Mouse (Mus musculus) G1E (cell line): ENCODE results near the gene Dhx37. TPM values are rescaled to one million over a fixed set of nuclear protein-coding genes. Genes with fewer than 3 reads are reported as not detected.

Experiments used
- ATAC-seq: 2 replicates; pipeline ENCODE4 v1.8.0; 2016; ENCODE audit warnings: mild to moderate bottlenecking; ENCODE audit not compliant: insufficient number of reproducible peaks, poor library complexity, low FRiP score, severe bottlenecking; ENCODE audit errors: extremely low read depth
- DNase-seq: peaks from one replicate; pipeline ENCODE4 v3.0.0; 2012; ENCODE audit warnings: low spot score
- H3K27me3 ChIP-seq: 2 replicates; pipeline ENCODE4 v1.6.1; 2012; ENCODE audit warnings: mild to moderate bottlenecking, low read length, inconsistent platforms; ENCODE audit not compliant: insufficient read depth
- H3K36me3 ChIP-seq: replicated peaks from 2 replicates; pipeline ENCODE3; 2012; ENCODE audit warnings: mild to moderate bottlenecking, inconsistent platforms
- H3K4me1 ChIP-seq: 2 replicates; pipeline ENCODE4 v1.6.1; 2012; ENCODE audit warnings: low read depth, low read length, inconsistent platforms, mixed read lengths; ENCODE audit not compliant: insufficient read depth
- H3K4me3 ChIP-seq: 2 replicates; pipeline ENCODE4 v1.5.1; 2012; ENCODE audit warnings: low read depth, mild to moderate bottlenecking, inconsistent platforms, low read length, moderate library complexity, mixed read lengths
- H3K9me3 ChIP-seq: replicated peaks from 2 replicates; pipeline ENCODE4 v1.6.1; 2012; ENCODE audit warnings: inconsistent platforms
- CTCF ChIP-seq: IDR thresholded peaks from 2 replicates; pipeline ENCODE4 v1.5.1; 2012; ENCODE audit warnings: low read depth, low read length, inconsistent platforms, mixed read lengths
- GATA1 ChIP-seq: IDR thresholded peaks from 2 replicates; pipeline ENCODE4 v1.6.1; 2012; ENCODE audit warnings: borderline replicate concordance, low read length, inconsistent platforms, mixed read lengths
- GATA2 ChIP-seq: IDR thresholded peaks from 2 replicates; pipeline ENCODE4 v1.6.1; 2012; ENCODE audit warnings: low read depth, low read length, inconsistent platforms, borderline replicate concordance
- POLR2AphosphoS5 ChIP-seq: IDR thresholded peaks from 2 replicates; pipeline ENCODE4 v1.6.1; 2012; ENCODE audit warnings: low read depth, low read length, inconsistent platforms; ENCODE audit not compliant: insufficient replicate concordance
- TAL1 ChIP-seq: conservative IDR thresholded peaks from 2 replicates; pipeline ENCODE4 v1.6.1; 2012; ENCODE audit warnings: low read depth, low read length, inconsistent platforms, mixed read lengths
- polyA plus RNA-seq: library from polyadenylated mRNA; stranded (reverse); fragments of >175 nt; gene quantifications from 2 replicates; pipeline ENCODE4 v1.2.3, GENCODE M21; 2012
- total RNA-seq, 2 experiments: library from RNA; stranded (forward) in 1 of 2; stranded (reverse) in 1 of 2; fragments of 200-1000 nt in 1 of 2; fragments of >200 nt in 1 of 2; fragmentation: Nextera tagmentation in 1 of 2; gene quantifications; 2 replicates each; pipeline ENCODE4 v1.2.3; 2014 to 2017

Gene Dhx37
- total and polyA plus RNA-seq, 3 experiments: 29.0 to 112 (median 32.2) TPM

GRCm38 (mm10) chr5:125368156-125368555 lies 65.8 kb downstream of the Dhx37 start:
- Histone ChIP-seq H3K4me1 (peaks cover 5% of the 10 kb centered on the region; the same call in 1 of the 2 replicates), H3K9me3 (no peaks in the 10 kb centered on the region), H3K4me3 (no peak overlapping the region), H3K36me3 (no peaks in the 10 kb centered on the region), H3K27me3 (no peaks in the 10 kb centered on the region; the same call in 1 of the 2 replicates)
- DNase-seq (no peak), ATAC-seq (no peak)
- TF ChIP-seq GATA1: no peak
- TF ChIP-seq POLR2AphosphoS5: no peak
- no peak for TF ChIP-seq CTCF

DNA sequence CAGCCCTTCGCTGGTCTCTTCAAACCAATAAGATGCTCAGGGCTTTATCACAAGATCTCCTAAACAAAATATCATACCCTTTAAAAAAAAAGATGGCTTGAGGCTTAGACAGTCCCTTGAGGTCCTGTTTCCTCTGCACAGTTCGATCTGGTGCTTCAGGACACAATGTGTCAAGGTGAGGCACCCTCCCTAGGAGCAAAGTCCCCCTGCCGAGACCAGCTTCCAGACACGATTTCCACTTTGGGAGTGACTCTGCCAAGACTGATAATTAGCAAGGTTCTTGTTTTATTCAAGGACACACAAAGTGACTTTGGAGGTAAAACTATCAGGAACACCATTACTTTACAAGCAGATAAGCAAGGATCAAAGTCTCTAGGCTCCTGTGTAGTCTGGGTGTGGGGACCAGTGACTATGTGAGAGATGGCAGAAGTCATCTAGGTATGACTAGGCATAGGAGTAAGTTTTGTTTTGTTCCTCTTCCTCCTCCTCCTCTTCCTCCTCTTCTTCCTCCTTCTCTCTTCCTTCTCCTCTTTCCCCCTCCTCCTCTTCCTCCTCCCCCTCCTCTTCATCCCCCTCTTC lies 69.0 kb downstream of the Dhx37 start:
- TF ChIP-seq TAL1 (no peak), GATA1 (no peak), CTCF (no peak), POLR2AphosphoS5 (no peak), GATA2 (no peak)
- H3K36me3 ChIP-seq: no peaks in the 10 kb centered on the region
- no peaks in the 10 kb centered on the region for H3K9me3 ChIP-seq
- DNase-seq (no peak), ATAC-seq (no peak)
- no peaks in the 10 kb centered on the region; the same call in 1 of the 2 replicates for H3K27me3 ChIP-seq
- H3K4me1 ChIP-seq: peaks cover 5% of the 10 kb centered on the region; the same call in 1 of the 2 replicates
- H3K4me3 ChIP-seq: no peak overlapping the region

- Histone ChIP-seq H3K4me3 (no peak overlapping the region), H3K9me3 (no peaks in the 10 kb centered on the region), H3K36me3 (no peaks in the 10 kb centered on the region), H3K4me1 (peaks cover 5% of the 10 kb centered on the region; the same call in 1 of the 2 replicates), H3K27me3 (no peaks in the 10 kb centered on the region; the same call in 1 of the 2 replicates)
- no peak for ATAC-seq
- TF ChIP-seq GATA1: no peak
- no peak for TF ChIP-seq TAL1
- TF ChIP-seq GATA2: no peak
- TF ChIP-seq POLR2AphosphoS5: no peak
- no peak for TF ChIP-seq CTCF
- DNase-seq: no peak
These were observed 70.0 kb downstream of the Dhx37 start for GRCm38 (mm10) chr5:125363894-125364293.

Other genes starting within 250 kb of the Dhx37 start
- gene Scarb1, start 93.0 kb downstream of the Dhx37 start, total RNA-seq (2014; fragmentation: Nextera tagmentation): 68.3 and 87.9 TPM in 2 replicates
- gene Scarb1, start 93.0 kb downstream of the Dhx37 start, total RNA-seq (2017): 38.0 and 42.9 TPM in 2 replicates
- gene Scarb1, start 93.0 kb downstream of the Dhx37 start, polyA plus RNA-seq: 37.4 and 43.7 TPM in 2 replicates
- not detected in 2 replicates for gene Gm10382, start 44.8 kb downstream of the Dhx37 start, total RNA-seq (2014; fragmentation: Nextera tagmentation)
- gene Gm10382, start 44.8 kb downstream of the Dhx37 start, total RNA-seq (2017): not detected in 2 replicates
- 0.22 and 0.45 TPM in 2 replicates for gene Gm10382, start 44.8 kb downstream of the Dhx37 start, polyA plus RNA-seq
- 477 and 495 TPM in 2 replicates for gene Ubc, start 43.9 kb downstream of the Dhx37 start, total RNA-seq (2014; fragmentation: Nextera tagmentation)
- gene Ubc, start 43.9 kb downstream of the Dhx37 start, total RNA-seq (2017): 212 and 267 TPM in 2 replicates
- gene Ubc, start 43.9 kb downstream of the Dhx37 start, polyA plus RNA-seq: 28.0 and 92.4 TPM in 2 replicates
- 76.6 and 83.4 TPM in 2 replicates for gene Bri3bp, start 7.4 kb upstream of the Dhx37 start, total RNA-seq (2014; fragmentation: Nextera tagmentation)
- 13.5 and 14.6 TPM in 2 replicates for gene Bri3bp, start 7.4 kb upstream of the Dhx37 start, total RNA-seq (2017)
- 50.1 and 51.7 TPM in 2 replicates for gene Bri3bp, start 7.4 kb upstream of the Dhx37 start, polyA plus RNA-seq
- 3.3 and 4.4 TPM in 2 replicates for gene Aacs, start 41.7 kb upstream of the Dhx37 start, total RNA-seq (2014; fragmentation: Nextera tagmentation)
- gene Aacs, start 41.7 kb upstream of the Dhx37 start, total RNA-seq (2017): 15.3 and 15.7 TPM in 2 replicates
- gene Aacs, start 41.7 kb upstream of the Dhx37 start, polyA plus RNA-seq: 27.1 and 28.3 TPM in 2 replicates
- 0.19 TPM in 1 of 2 replicates, not detected in the other for gene Tmem132b, start 97.7 kb upstream of the Dhx37 start, total RNA-seq (2014; fragmentation: Nextera tagmentation)
- gene Tmem132b, start 97.7 kb upstream of the Dhx37 start, total RNA-seq (2017): 0.11 TPM in 1 of 2 replicates, not detected in the other
- not detected in 2 replicates for gene Tmem132b, start 97.7 kb upstream of the Dhx37 start, polyA plus RNA-seq